In genomic region chr3:122590346-122590745, GRCm38 (mm10) we compare ENCODE assay signal across 22 mouse cellular contexts. TPM values are rescaled to one million over a fixed set of nuclear protein-coding genes. Genes with fewer than 3 reads are reported as not detected.
DNase-seq lines count a peak whose midpoint lies in the region; ATAC-seq lines count a peak whose summit lies in the region.
"Had no signal": no experiment of that assay in that cellular context is flagged by ENCODE, and none has a peak within 500 bp of the region (broad histone marks: within the 10 kb centered on the region; RNA-seq: fewer than 3 reads in every experiment).

No protein-coding gene starts in this region.

- peak overlapping the region; percentile 32; the same call in 1 of the 2 replicates for H3K27ac ChIP-seq in heart, embryonic 12.5 days (ENCODE audit: poor library complexity, severe bottlenecking)
- peak overlapping the region; percentile 15; the same call in 1 of the 2 replicates for H3K27ac ChIP-seq in kidney, embryonic 15.5 days
- H3K27ac ChIP-seq: forebrain, embryonic 10.5 days; liver, embryonic 14.5 days; midbrain, embryonic 12.5 days had no signal

- 0 out of 2 replicates have a peak, but pooled peaks have one; percentile 42 for ATAC-seq in heart, embryonic 12.5 days (ENCODE audit: insufficient number of reproducible peaks, low FRiP score)
- no peak for ATAC-seq in kidney, embryonic 15.5 days (replicated peaks; ENCODE audit: low FRiP score)
- no peak for ATAC-seq in inflammation-experienced regulatory T-cells, adult 6 months
- ATAC-seq: activated CD4-positive, CD25-positive, alpha-beta regulatory T cell, adult 4 months; forebrain, postnatal 0 days; hindbrain, embryonic 16.5 days had no signal

- H3K9ac ChIP-seq in heart, embryonic 12.5 days = no peak overlapping the region
- no peak overlapping the region for H3K9ac ChIP-seq in kidney, embryonic 15.5 days
- H3K9ac ChIP-seq: forebrain, postnatal 0 days; liver, embryonic 14.5 days; midbrain, embryonic 12.5 days had no signal

- peaks cover 18% of the 10 kb centered on the region for H3K4me1 ChIP-seq in heart, embryonic 12.5 days (replicated peaks)
- H3K4me1 ChIP-seq in kidney, embryonic 15.5 days = peaks cover 9% of the 10 kb centered on the region; the same call in 1 of the 2 replicates

- H3K9me3 ChIP-seq in heart, embryonic 12.5 days (replicated peaks) = no peaks in the 10 kb centered on the region
- H3K9me3 ChIP-seq in kidney, embryonic 15.5 days (replicated peaks) = no peaks in the 10 kb centered on the region
- H3K9me3 ChIP-seq: forebrain, embryonic 10.5 days; G1E; midbrain, embryonic 12.5 days had no signal

- no peak for DNase-seq in heart, postnatal 14 days
- DNase-seq in kidney, postnatal 14 days = no peak
- peak; percentile 25 for DNase-seq in retina, postnatal 1 day
- no peak for DNase-seq in retina, embryonic 14.5 days (ENCODE audit: low spot score)
- no peak for DNase-seq in cerebellum, adult 11-12 months
- DNase-seq: adrenal gland, postnatal 10 days; cerebellum, adult 11 months; cerebellum, postnatal 25 days; forebrain, postnatal 0 days; kidney, adult 8-10 months; kidney, postnatal 4 days; lung, postnatal 4 days; thymus, postnatal 4 days had no signal

- H3K4me2 ChIP-seq in heart, embryonic 12.5 days = no peak overlapping the region
- no peak overlapping the region for H3K4me2 ChIP-seq in kidney, embryonic 15.5 days
- H3K4me2 ChIP-seq: midbrain, embryonic 12.5 days had no signal

- WGBS in heart, embryonic 12.5 days = 39% methylated on average over 4 of the region's 4 CpGs
- 70% methylated on average over 4 of the region's 4 CpGs for WGBS in kidney, embryonic 15.5 days

- no peaks in the 10 kb centered on the region for H3K27me3 ChIP-seq in heart, embryonic 12.5 days (replicated peaks)
- no peaks in the 10 kb centered on the region for H3K27me3 ChIP-seq in kidney, embryonic 15.5 days
- H3K27me3 ChIP-seq: midbrain, embryonic 12.5 days had no signal

- H3K36me3 ChIP-seq in heart, embryonic 12.5 days = peaks cover 10% of the 10 kb centered on the region
- peaks cover 17% of the 10 kb centered on the region for H3K36me3 ChIP-seq in kidney, embryonic 15.5 days
- H3K36me3 ChIP-seq: G1E had no signal

- H3K4me3 ChIP-seq in heart, embryonic 12.5 days = no peak overlapping the region
- H3K4me3 ChIP-seq in kidney, embryonic 15.5 days (replicated peaks) = no peak overlapping the region
- H3K4me3 ChIP-seq: forebrain, embryonic 10.5 days; midbrain, embryonic 12.5 days had no signal

- intact Hi-C loops in heart, postnatal 14 days (cut with DNase I) = no loop called here

RNA-seq across cellular contexts. Expression of gene Fnbp1l, which starts 29.2 kb away (rescaled TPM):
- polyA plus RNA-seq in heart, embryonic 12.5 days (2016; fragmentation: Nextera tagmentation; extraction: Ambion mirVana) = 33.8 and 34.3 TPM in 2 replicates
- 10 to 100 TPM; 28.6 to 32.8 TPM for total RNA-seq in heart, postnatal 14 days (2021)
- polyA plus RNA-seq in kidney, embryonic 15.5 days (2015; fragmentation: Nextera tagmentation; extraction: Ambion mirVana) = 46.7 and 53.7 TPM in 2 replicates
- polyA plus RNA-seq in inflammation-experienced regulatory T-cells, adult 6 months (2017; shearing (Covaris generic)) = under 1 TPM in 1 of 3 experiments, not detected in 2; 0.38 TPM
- polyA plus RNA-seq: G1E had no signal

Comparison
In these comparisons a context has a peak if more than half of its experiments do, and no peak if none do; other contexts are left out.
1. RNA of gene Fnbp1l, which starts 29.2 kb away (polyA plus RNA-seq): 46.7 to 53.7 TPM in kidney, embryonic 15.5 days and 33.8 to 34.3 TPM in heart, embryonic 12.5 days; 0.38 TPM in inflammation-experienced regulatory T-cells, adult 6 months; every median in the first group is over 10 times any median in the second.